Mouse (Mus musculus): Measurements from ENCODE around the gene Myom1.
A peak's percentile ranks its signal among the peaks of the same experiment; 100 is the strongest.

The Myom1 gene

GRCm38 (mm10) chr17:71097209-71097597 lies 94.8 kb downstream of the Myom1 start:
- DNase-seq (ENCODE audit: extremely low read depth, low read depth): no peak

GRCm38 (mm10) chr17:71098606-71099005 lies 96.2 kb downstream of the Myom1 start:
- DNase-seq (ENCODE audit: extremely low read depth, low read depth): no peak

- no peak for DNase-seq (ENCODE audit: extremely low read depth, low read depth)
These were observed 100.4 kb downstream of the Myom1 start for GRCm38 (mm10) chr17:71102571-71103551.

- no peak for DNase-seq (ENCODE audit: extremely low read depth, low read depth)
These were observed 102.9 kb downstream of the Myom1 start for GRCm38 (mm10) chr17:71105297-71105696.

- DNase-seq (ENCODE audit: extremely low read depth, low read depth): no peak
These were observed 103.8 kb downstream of the Myom1 start for GRCm38 (mm10) chr17:71106250-71106649.

GRCm38 (mm10) chr17:71110753-71111265 lies 108.4 kb downstream of the Myom1 start:
- no peak for DNase-seq (ENCODE audit: extremely low read depth, low read depth)

GRCm38 (mm10) chr17:71112689-71113088 lies 110.3 kb downstream of the Myom1 start:
- DNase-seq (ENCODE audit: extremely low read depth, low read depth): no peak

- no peak for DNase-seq (ENCODE audit: extremely low read depth, low read depth)
These were observed 111.8 kb downstream of the Myom1 start for GRCm38 (mm10) chr17:71114282-71114681.

GRCm38 (mm10) chr17:71117956-71118355 lies 115.5 kb downstream of the Myom1 start:
- DNase-seq (ENCODE audit: extremely low read depth, low read depth): peak; percentile 66

- no peak for DNase-seq (ENCODE audit: extremely low read depth, low read depth)
These were observed 116.2 kb downstream of the Myom1 start for GRCm38 (mm10) chr17:71118607-71119006.

GRCm38 (mm10) chr17:71120626-71121025 lies 118.2 kb downstream of the Myom1 start:
- no peak for DNase-seq (ENCODE audit: extremely low read depth, low read depth)

- no peak for DNase-seq (ENCODE audit: extremely low read depth, low read depth)
These were observed 121.7 kb downstream of the Myom1 start for GRCm38 (mm10) chr17:71124061-71124670.

- no peak for DNase-seq (ENCODE audit: extremely low read depth, low read depth)
These were observed 122.2 kb downstream of the Myom1 start for GRCm38 (mm10) chr17:71124674-71125073.

GRCm38 (mm10) chr17:71125519-71125918 lies 123.1 kb downstream of the Myom1 start:
- DNase-seq (ENCODE audit: extremely low read depth, low read depth): peak; percentile 36

- DNase-seq (ENCODE audit: extremely low read depth, low read depth): no peak
These were observed 123.6 kb downstream of the Myom1 start for GRCm38 (mm10) chr17:71126001-71126400.

GRCm38 (mm10) chr17:71127464-71128110 lies 125.2 kb downstream of the Myom1 start:
- no peak for DNase-seq (ENCODE audit: extremely low read depth, low read depth)

- no peak for DNase-seq (ENCODE audit: extremely low read depth, low read depth)
These were observed 127.2 kb downstream of the Myom1 start for GRCm38 (mm10) chr17:71129489-71130261.

- no peak for DNase-seq (ENCODE audit: extremely low read depth, low read depth)
These were observed 129.8 kb downstream of the Myom1 start for GRCm38 (mm10) chr17:71132221-71132620.

- no peak for DNase-seq (ENCODE audit: extremely low read depth, low read depth)
These were observed 130.5 kb downstream of the Myom1 start for GRCm38 (mm10) chr17:71132856-71133439.

- DNase-seq (ENCODE audit: extremely low read depth, low read depth): no peak
These were observed 132.1 kb downstream of the Myom1 start for GRCm38 (mm10) chr17:71134441-71134955.
